Mouse (Mus musculus) 416B (cell line): ENCODE data around the gene Hspa1b.
"Not testable (repeated sequence)": the region's sequence is repeated elsewhere in the genome, so short reads cannot be mapped to it uniquely, and the experiment has no call there.

Experiments used
- DNase-seq: peaks from one replicate; pipeline ENCODE4 v3.0.0; 2011; ENCODE audit warnings: low read depth

Gene Hspa1b

DNA sequence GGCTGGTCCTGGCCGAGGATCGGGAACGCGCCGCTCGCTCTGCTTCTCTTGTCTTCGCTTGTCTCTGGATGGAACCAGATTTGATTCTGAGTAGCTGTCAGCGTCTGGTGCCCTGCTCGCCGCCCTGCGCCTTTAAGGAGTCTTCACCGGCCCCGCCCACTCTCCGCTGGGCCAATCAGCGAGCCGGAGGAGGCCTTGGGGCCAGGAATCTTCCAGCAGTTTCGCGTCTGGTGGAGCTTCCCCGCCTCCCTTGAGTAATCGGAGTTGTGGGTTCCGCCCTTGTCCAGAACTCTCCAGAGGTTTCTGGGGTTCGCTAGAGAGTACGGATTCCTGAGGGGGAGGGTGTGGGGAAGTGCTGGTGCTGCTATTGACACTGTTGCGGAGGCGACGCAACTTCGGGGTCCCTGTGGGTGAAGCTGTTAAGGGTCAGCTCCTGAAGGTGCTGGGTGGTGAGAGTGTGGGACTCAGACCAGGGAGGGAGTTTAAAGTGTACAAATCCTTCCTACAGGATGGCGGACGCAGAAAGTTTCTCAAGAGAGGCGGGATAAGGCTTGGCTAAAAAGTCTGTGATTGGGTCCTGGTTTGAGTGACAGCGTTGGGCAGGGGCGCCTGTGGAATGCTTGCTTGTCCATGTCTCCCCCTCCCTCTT lies at the start of gene Hspa1b:
Hspa1b (minus strand) TSS at position 109 of the 649 bp plus-strand sequence.
- not testable (repeated sequence) for DNase-seq

GRCm38 (mm10) chr17:35007387-35007991 lies 48.5 kb upstream of the Hspa1b start:
- peak; percentile 67 for DNase-seq

GRCm38 (mm10) chr17:35005902-35006301 lies 46.9 kb upstream of the Hspa1b start:
- DNase-seq: not testable (repeated sequence)

- no peak for DNase-seq
These were observed 46.1 kb upstream of the Hspa1b start for GRCm38 (mm10) chr17:35005158-35005557.

- no peak for DNase-seq
These were observed 45.2 kb upstream of the Hspa1b start for GRCm38 (mm10) chr17:35004075-35004717.

GRCm38 (mm10) chr17:35003022-35003838 lies 44.2 kb upstream of the Hspa1b start:
- no peak for DNase-seq

GRCm38 (mm10) chr17:35002153-35002865 lies 43.3 kb upstream of the Hspa1b start:
- peak; percentile 89 for DNase-seq

DNA sequence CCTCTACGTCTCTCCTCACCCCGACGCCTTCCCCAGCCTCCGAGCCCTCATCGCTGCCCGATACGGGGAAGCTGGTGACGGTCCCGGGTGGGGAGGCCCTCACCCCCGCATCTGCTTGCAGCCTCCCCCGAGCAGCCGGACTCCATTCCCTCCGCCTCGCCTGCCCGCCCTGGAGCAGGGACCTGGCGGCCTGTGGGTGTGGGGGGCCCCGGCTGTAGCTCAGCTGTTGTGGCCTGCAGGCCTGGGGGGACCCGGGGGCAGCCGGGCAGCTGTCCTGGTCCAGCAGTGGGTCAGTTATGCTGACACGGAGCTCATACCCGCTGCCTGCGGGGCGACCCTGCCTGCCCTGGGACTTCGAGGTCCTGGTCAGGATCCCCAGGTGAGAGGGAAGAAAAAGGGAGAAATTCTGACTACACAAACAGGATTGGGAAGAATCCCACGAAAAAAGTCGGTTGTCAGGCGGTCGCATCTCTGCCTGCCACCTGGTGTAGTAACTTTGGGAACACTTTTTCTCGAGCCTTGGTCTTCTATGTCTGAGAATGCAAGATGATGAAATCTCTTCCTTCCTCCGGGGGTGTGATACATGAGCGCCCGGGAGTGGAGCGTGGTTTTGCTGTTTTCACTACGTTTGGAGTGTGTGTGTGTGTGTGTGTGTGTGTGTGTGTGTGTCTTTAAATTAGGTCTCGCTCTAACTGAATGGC lies 42.6 kb upstream of the Hspa1b start:
- DNase-seq: peak; percentile 95

DNA sequence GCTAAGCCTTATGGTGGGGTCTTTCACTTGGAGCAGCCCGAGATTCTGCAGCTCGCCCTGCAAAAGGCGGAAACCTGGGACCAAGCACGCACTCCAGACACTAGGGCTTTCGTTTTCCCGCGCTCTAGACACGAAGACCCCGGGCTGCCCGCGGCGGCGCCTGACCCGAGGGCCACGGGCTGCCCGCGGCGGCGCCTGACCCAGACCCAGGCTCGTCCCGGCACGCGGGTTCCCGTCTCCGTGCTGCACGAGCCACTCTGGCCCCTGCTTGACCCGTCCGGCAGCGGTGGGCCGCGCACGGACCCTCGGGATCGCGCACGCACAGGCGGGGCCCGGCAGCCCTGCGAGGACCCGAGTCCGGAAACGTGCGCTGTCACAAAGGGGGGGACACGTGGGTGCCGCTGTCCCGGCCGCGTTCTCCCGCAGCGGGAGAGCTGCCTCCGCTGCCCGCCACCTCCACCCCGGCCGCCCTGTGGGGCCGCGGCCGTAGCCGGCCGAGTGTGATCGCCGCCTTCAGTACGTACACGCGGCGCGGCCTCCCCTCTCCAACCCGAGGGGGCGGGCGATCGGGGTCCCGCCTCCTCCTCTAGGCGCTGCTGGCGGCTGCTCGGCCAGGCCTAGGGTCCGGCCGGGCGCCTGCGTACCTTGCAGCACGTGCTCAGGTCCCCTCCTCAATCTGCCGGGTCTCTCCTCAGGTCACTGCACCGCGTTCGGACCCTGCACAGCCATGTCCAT lies 41.8 kb upstream of the Hspa1b start, which contains the start of gene Vars:
Vars (plus strand) TSS at position 271 of the 735 bp plus-strand sequence.
- DNase-seq: peak; percentile 95

GRCm38 (mm10) chr17:34999871-35000716 lies 41.1 kb upstream of the Hspa1b start:
- DNase-seq: peak; percentile 79

DNA sequence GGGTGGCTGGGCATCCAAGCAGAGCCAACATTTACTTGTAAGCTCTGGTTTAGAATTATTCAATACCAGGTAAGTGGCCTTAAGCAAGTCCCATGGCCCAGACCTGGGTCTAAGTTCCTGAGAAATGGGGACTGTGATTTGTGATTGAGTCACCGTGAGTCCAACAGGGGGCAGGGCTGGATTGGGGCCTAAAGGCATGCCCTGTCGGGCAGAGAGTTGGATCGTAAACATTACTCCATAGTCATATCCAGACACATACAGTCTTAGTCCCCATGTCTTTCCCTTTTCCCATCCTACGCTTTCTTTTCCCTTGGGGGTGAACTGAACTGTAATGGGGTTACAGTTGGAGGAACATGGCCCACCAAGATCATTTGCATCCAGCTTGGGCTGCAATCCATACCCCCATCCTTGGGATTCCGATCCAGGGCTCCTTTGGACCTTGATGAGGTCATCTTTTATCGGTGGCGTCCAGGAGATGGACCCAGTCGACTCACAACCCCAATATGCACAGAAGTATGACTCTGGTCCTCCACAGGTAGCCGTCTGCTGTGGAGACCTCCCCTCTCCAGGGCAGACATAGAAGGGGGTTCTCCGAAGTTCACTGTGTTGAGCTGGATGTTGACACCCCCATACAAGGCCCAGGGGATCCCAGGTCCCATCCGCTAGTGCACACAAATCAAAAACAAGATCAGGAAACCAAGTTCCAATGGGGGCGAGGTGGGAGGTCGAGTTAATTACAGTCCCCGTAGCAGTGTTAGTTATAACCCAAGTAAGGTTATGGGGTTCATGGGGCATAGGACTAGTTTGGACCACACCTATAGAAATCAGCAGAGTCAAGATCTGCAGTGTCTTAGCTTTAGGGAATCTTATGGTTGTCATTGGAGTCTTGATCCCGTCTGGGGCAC lies 39.7 kb upstream of the Hspa1b start:
- no peak for DNase-seq

GRCm38 (mm10) chr17:34997142-34997483 lies 38.1 kb upstream of the Hspa1b start:
- DNase-seq: no peak

DNA sequence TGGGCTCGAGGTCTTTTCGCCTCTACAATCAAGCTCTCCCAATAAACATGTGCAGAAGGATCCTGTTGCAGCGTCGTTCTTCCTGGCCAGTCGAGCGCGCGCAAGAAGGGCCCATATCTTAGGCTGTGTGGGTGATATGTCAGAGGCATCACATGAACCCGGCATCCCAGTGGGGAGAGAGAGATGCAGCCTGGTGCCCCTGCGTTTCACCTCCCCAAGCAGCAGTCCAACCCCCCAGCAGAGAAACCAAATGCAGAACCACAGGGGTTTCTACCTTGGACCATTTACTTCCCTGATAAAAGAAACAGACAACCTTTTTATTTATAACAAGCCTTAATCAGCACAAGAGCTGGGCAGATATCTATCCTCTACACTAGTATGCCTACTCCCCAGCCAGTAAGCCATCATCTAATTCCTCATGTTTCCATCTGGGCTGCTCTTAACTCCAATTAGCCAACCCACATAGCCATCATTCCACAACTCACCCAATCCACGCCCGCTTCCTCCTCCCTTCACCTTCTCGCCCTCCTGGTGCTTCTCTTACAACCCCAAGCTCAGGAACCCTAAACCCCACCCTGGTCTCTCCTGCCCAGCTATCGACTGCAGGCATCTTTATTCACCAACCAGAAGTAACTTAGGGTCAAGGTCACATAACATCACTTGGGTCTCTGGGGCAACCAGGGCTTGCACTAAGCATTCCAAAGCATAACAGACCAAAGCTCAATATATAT lies 37.5 kb upstream of the Hspa1b start:
- DNase-seq: no peak

GRCm38 (mm10) chr17:34995927-34996326 lies 36.9 kb upstream of the Hspa1b start:
- DNase-seq: not testable (repeated sequence)

DNA sequence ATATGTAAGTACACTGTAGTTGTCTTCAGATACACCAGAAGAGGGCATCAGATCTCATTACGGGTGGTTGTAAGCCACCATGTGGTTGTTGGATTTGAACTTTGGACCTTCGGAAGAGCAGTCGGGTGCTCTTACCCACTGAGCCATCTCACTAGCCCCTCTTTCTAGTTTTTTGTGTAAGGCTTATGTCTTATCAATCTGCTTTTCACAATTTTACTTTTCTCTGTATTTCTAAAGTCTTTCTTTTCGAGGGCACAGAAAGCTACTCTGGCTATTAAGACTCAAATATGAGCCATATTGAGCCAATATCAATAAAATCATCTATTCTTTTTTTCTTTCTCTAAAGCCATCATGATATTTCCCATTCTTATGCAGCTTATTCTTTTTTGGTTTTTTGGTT lies 36.2 kb upstream of the Hspa1b start:
- not testable (repeated sequence) for DNase-seq

- no peak for DNase-seq
These were observed 35.7 kb upstream of the Hspa1b start for GRCm38 (mm10) chr17:34994751-34995150.

DNA sequence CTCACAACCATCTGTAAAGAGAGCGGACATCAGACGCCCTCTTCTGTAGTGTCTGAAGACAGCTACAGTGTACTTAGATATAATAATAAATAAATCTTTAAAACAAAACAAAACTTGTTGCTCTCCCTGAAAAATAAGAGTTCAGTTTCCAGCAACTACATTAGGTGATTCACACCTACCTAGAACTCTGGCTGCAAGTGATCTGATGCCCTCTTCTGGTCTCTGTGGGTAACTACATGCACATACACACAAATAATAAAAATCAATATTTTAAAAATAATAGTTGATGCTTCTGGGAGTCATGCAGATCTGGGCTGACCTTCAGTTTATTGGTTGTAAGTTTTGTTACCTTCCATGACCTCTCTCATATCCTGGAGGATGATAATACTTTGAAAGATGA lies 25.2 kb upstream of the Hspa1b start:
- peak; percentile 75 for DNase-seq

DNA sequence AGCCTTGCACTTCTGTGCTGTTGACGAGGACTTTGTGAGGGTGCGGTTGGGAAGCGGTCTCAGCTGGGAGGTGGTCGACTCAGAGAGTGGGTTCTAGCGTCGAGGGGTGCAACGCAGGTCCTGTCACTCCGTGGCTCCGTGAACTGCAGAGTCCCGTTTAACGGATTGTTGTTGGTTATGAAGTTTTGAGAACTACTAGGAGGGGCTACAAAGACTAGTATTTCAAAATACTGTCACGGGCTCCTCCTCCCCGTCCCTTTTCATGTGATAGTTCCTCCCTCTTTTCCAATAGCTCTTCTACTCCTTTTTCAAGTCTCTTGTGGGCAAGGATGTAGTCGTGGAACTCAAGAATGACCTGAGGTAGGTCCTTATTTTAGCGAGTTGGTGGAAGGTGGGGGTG lies 23.3 kb upstream of the Hspa1b start:
- peak; percentile 80 for DNase-seq
